Mouse (Mus musculus): ENCODE results near the gene Pym1.
"Not testable (repeated sequence)": the region's sequence is repeated elsewhere in the genome, so short reads cannot be mapped to it uniquely, and the experiment has no call there.

The Pym1 gene

DNA sequence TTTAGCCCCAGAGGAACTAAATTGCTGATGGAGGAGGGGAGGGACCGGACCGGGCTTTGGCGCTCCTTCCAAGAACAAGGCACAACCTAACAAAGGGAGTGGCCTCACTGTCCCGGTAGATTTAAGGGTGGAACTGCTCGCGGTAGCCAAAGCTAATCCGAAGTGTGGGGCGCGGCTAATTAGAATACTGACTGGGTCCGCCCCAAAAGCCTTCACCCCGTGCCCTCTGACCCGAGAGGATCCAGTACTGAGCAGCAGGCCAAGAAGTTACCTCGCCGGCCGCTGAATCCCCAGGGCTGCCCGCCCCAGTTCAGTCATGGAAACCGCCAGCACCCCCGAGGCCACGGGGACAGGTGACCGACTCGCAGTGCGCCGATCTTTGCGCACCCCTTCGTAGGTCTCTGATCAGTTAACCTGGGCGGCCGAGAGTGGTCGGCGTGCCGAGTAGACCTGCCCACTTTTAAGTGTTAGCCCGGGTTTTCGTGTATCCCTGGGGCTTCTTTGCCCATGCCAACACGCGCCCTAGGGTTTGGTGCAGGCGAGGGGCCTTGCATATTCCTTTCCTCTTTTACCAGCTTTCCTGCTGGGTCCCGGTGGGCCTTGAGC lies at the start of gene Pym1:
Pym1 (plus strand) TSS at position 244 of the 606 bp plus-strand sequence.
- peak; percentile 99 for DNase-seq (ENCODE audit: low read depth, low spot score)

- DNase-seq (ENCODE audit: low read depth, low spot score) = no peak
Observed at GRCm38 (mm10) chr10:128699006-128699405, 48.7 kb upstream of the Pym1 start.

GRCm38 (mm10) chr10:128699611-128700010 lies 48.1 kb upstream of the Pym1 start:
- no peak for DNase-seq (ENCODE audit: low read depth, low spot score)

GRCm38 (mm10) chr10:128700712-128701111 lies 47.0 kb upstream of the Pym1 start:
- no peak for DNase-seq (ENCODE audit: low read depth, low spot score)

- no peak for DNase-seq (ENCODE audit: low read depth, low spot score)
Observed at GRCm38 (mm10) chr10:128702328-128703007, 45.2 kb upstream of the Pym1 start.

- DNase-seq (ENCODE audit: low read depth, low spot score) = no peak
Observed at GRCm38 (mm10) chr10:128703895-128704294, 43.8 kb upstream of the Pym1 start, which contains the start of gene Pmel. Gene Pmel (plus strand): TSS chr10:128704195.

DNA sequence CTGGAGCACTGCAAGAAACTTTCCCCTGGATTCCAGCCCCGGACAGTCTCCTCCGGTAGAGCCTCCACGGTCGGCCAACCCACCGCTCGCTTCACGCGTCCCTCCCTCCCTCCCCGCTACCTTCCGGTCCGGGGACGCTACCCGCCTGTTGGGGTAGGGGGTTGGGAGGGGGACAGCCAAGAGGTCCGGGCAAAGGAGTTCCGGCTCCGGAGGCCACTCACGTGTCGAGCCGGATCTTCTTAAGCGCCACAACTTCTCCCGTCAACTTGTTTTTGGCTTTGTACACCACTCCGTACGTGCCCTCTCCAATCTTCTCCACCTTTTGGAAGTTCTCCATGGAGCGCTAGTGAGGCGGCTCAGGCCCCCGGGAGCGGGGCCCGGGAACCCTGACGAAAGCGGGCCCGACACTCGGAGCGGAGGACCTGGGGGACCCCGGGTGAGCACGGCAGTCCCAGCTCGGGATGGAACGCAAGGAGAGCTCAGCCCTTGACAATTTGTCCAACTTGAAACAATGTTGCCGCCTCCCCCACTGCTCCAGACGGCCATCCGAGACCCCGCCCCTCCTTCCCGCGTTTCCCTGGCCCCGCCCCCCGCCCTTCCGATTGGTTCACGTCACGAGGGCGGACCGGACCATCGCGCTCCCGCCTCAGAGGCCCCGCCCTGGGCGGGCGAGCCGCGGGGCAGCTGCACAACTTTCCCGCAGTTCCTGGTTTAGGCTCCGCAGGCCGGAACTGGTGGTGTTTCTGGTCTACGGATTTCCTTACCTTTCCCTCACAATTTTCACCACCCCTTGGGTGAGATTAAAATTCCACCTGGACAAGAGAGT lies 43.0 kb upstream of the Pym1 start, which contains the start of gene Cdk2:
Cdk2 (minus strand) TSS at position 541 of the 826 bp plus-strand sequence.
- DNase-seq (ENCODE audit: low read depth, low spot score) = peak; percentile 92

DNA sequence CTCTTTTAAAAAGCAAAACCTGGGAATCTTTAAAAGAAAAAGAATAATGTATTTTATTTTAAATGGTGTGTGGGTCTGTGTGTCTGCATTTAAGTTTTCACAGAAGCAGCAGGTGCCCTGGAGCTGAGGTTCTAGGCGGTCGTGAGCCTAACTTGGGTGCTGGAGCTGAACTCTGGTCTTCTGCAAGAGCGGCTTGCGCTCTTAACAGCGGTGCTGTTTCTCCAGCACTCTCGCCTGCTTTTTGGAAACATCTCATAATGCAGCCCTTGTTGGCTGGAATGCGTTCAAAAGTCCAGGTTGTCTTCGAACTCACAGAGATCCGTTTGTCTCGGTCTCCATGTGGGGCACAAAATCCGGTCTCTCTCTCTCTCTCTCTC lies 42.4 kb upstream of the Pym1 start:
- DNase-seq (ENCODE audit: low read depth, low spot score) = no peak

DNA sequence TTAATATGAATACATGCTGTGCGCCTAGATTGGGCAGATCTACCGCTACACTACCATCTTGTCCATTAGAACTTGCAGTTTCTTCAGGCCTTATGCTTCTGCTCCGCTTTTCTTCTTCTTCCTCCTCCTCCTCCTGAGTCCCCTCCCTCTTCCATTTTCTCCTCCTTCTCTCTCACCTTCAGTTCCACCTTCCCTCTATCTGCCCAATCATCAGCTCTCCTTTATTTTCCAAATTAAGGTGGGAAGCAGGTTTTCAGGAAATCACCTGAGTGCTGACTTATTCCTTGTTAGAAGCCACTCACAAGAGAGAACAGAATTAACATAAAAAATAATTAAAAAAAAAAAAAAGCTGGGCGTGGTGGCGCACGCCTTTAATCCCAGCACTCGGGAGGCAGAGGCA lies 36.4 kb upstream of the Pym1 start:
- DNase-seq (ENCODE audit: low read depth, low spot score) = peak; percentile 64

GRCm38 (mm10) chr10:128715559-128716537 lies 31.8 kb upstream of the Pym1 start:
- peak; percentile 43 for DNase-seq (ENCODE audit: low read depth, low spot score)

DNA sequence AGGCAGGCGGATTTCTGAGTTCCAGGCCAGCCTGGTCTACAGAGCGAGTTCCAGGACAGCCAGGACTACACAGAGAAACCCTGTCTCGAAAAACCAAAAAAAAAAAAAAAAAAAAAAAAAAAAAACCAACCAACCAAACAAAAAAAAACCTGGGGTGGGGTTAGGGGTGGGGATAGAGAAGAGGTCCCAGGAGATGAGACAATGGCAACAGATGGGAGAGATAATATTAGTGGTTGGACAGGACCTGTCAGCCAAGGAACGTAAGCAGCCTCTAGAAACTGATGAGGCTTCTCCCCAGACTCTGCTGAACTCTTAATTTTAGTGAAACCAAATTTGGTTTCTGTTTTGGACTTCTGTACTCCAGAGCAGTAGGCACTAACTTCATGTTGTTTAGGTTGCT lies 22.2 kb upstream of the Pym1 start:
- not testable (repeated sequence) for DNase-seq (ENCODE audit: low read depth, low spot score)

GRCm38 (mm10) chr10:128728059-128728458 lies 19.6 kb upstream of the Pym1 start:
- no peak for DNase-seq (ENCODE audit: low read depth, low spot score)

- peak; percentile 65 for DNase-seq (ENCODE audit: low read depth, low spot score)
Observed at GRCm38 (mm10) chr10:128731002-128731433, 16.7 kb upstream of the Pym1 start.

- DNase-seq (ENCODE audit: low read depth, low spot score) = no peak
Observed at GRCm38 (mm10) chr10:128731992-128732391, 15.7 kb upstream of the Pym1 start.

DNA sequence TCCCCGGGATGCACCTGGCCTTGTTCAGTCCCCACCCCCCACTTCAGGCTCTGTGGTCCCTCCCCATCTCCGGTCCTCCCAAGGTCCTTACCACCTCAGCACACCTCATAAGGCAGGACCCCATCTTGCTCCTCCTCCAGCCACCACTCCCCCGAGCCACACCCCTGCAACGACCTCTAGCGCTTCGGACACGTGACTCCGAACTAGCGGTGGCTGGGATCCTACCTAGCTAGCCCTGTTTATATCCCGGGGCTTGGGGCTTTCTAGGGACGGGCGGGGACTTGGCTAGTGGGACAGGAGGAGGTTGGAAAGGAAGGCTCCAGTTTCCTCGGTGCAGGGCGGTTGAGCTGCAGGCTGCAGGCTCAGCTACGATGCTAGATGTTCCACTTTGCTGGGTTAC lies 10.3 kb upstream of the Pym1 start:
- DNase-seq (ENCODE audit: low read depth, low spot score) = peak; percentile 97

GRCm38 (mm10) chr10:128740296-128740695 lies 7.4 kb upstream of the Pym1 start:
- DNase-seq (ENCODE audit: low read depth, low spot score) = no peak

DNA sequence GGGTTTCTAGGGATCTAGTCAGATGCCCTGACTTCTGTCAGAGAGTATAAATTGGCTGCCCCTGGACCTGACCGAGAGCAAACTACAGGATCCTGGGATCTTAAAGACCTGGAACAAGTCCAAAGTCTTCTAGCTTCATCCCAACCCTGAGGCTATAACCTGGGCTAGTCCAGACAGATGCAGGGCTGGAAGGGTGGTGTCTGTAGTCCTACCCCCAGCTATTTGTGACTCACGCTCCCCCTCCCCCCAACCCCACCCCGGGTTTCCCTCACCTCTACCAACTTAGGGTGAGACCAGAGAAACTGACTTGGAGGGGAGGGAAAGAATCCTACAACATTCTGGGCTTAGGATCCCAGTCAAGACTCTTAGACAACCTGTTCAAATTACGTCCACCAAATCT lies 5.1 kb upstream of the Pym1 start:
- DNase-seq (ENCODE audit: low read depth, low spot score) = peak; percentile 49

DNA sequence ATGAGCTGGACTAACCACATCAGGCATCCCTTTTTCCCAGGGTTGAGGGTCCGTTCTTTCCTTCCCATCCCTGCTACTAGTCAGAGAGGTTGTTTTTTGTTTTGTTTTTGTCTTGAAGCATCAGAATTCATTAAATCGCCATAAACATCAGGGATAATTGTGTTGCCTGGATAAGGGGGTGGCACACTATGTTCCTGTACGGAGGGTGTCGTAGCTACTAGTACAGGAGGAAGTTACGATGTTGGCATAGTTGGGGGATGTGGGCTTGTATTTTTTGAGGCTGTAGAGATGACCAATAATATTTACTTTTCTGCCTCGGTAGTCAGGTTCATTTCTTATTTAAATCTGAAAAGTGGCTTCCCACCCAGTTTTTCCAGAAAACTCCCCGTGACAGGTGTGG lies 4.5 kb upstream of the Pym1 start:
- DNase-seq (ENCODE audit: low read depth, low spot score) = no peak

- DNase-seq (ENCODE audit: low read depth, low spot score) = peak; percentile 49
Observed at GRCm38 (mm10) chr10:128743791-128744191, 3.9 kb upstream of the Pym1 start.

DNA sequence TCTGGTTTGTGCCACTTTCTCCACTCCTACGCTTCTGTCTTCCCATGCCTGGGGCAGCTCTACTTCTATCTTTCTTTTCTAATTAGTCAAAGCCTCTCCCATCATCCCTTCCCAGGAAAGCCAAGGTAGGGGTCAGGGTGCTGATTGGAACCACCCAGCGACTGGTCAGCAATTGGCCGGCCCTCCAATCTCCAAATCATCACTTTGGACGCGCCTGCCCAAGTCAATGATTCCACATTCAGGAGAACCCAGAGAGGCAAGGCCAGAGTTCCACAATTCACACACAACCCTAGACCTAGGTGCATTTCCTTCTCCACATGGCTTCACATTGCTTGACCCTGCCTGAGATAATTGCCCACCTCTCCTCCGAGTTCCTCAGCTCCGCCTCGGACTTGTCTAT lies 3.5 kb upstream of the Pym1 start:
- DNase-seq (ENCODE audit: low read depth, low spot score) = peak; percentile 20

All from R1 (cell line).